Mouse (Mus musculus) forebrain, embryonic 10.5 days (tissue): ENCODE measurements around the gene Gabarap. TPM values are rescaled to one million over a fixed set of nuclear protein-coding genes. Genes with fewer than 3 reads are reported as not detected.

ENCODE experiments used
- DNase-seq: peaks from one replicate; pipeline ENCODE4 v3.0.0-alpha.2; 2017; ENCODE audit warnings: low spot score; ENCODE audit errors: extremely low spot score
- H3K27ac ChIP-seq: fragments of 300-500 bp; sonication (generic); 2 replicates; pipeline ENCODE4 v1.5.1; 2016; ENCODE audit warnings: mild to moderate bottlenecking
- H3K27me3 ChIP-seq: fragments of 300-500 bp; sonication (generic); 2 replicates; pipeline ENCODE4 v1.6.1; 2016; ENCODE audit warnings: mild to moderate bottlenecking; ENCODE audit not compliant: poor library complexity, severe bottlenecking
- H3K36me3 ChIP-seq: fragments of 300-500 bp; sonication (generic); replicated peaks from 2 replicates; pipeline ENCODE4 v1.6.1; 2016; ENCODE audit warnings: mild to moderate bottlenecking, moderate library complexity
- H3K4me1 ChIP-seq: fragments of 300-500 bp; sonication (generic); 2 replicates; pipeline ENCODE4 v1.6.1; 2016
- H3K4me3 ChIP-seq: fragments of 300-500 bp; sonication (generic); 2 replicates; pipeline ENCODE4 v1.5.1; 2016; ENCODE audit warnings: mild to moderate bottlenecking, moderate library complexity
- H3K9me3 ChIP-seq: fragments of 300-500 bp; sonication (generic); 2 replicates; pipeline ENCODE4 v1.6.1; 2016; ENCODE audit warnings: mild to moderate bottlenecking, moderate library complexity
- WGBS: fragments of 180-500 bp; shearing (Covaris S2); methylation state at CpG from one replicate; pipeline ENCODE4 v1.1.7; 2016; 5-methylcytosine and 5-hydroxymethylcytosine counted together
- polyA plus RNA-seq: library from polyadenylated mRNA; unstranded; fragments of >200 nt; fragmentation: Nextera tagmentation; extraction: Ambion mirVana; gene quantifications from 2 replicates; pipeline ENCODE4 v1.2.1, GENCODE M21; 2016

Gene Gabarap
- polyA plus RNA-seq, 1 experiment from 2014 or later, result 331 TPM

GRCm38 (mm10) chr11:70021264-70022132 is 30.6 kb downstream of the Gabarap start:
- H3K27ac ChIP-seq, result peak overlapping the region; percentile 96
- peak overlapping the region; percentile 77 for H3K4me3 ChIP-seq
- H3K4me1 ChIP-seq, result peaks cover 100% of the 10 kb centered on the region
- H3K36me3 ChIP-seq, result no peaks in the 10 kb centered on the region
- DNase-seq, result peak; percentile 100
- no peaks in the 10 kb centered on the region for H3K27me3 ChIP-seq
- WGBS, result 2% methylated on average over 40 of the region's 40 CpGs
- no peaks in the 10 kb centered on the region for H3K9me3 ChIP-seq

DNA sequence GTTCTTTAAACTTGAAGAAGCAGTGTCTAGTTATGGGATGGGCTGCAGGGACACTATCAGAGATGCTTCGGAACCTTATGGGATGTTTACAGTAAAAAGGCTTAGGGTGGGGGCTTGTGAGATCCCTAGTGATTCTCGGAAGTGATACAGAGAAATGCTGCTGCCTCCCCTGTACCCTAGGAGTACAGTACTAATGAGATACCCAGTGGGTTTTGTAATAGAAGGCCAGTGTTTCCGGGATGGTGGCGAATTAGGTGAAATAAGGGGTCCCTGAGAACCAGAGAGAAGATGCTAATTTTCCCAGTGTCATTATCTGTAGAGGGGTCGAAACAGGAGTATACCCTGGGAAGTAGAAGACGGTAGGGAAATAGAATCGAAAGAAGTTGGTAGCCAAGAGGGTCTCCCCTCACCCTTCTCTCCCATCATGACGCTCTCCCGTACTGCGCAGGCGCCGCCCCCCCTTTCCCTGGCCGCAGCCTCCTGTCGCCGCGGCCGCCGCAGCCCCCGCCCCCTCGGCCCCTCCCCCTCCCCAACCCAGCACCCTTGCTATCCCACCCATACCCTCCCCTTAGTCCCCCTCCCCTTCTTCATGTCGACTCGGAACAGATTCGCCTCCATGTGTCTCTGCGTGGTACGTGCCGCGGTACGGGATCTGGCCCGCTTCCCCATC is 32.7 kb downstream of the Gabarap start:
- WGBS, result 8% methylated on average over 20 of the region's 29 CpGs

GRCm38 (mm10) chr11:70024151-70024514 is 33.2 kb downstream of the Gabarap start:
- H3K4me1 ChIP-seq, result peaks cover 100% of the 10 kb centered on the region
- H3K9me3 ChIP-seq, result no peaks in the 10 kb centered on the region
- peak overlapping the region; percentile 56 for H3K4me3 ChIP-seq
- H3K36me3 ChIP-seq, result no peaks in the 10 kb centered on the region
- peak overlapping the region; percentile 84 for H3K27ac ChIP-seq
- WGBS, result 18% methylated on average over 6 of the region's 6 CpGs
- no peak for DNase-seq
- no peaks in the 10 kb centered on the region for H3K27me3 ChIP-seq

More for the DNA sequence above, 32.7 kb downstream of the Gabarap start:
- peak; percentile 69 for DNase-seq
- Histone ChIP-seq H3K9me3 (no peaks in the 10 kb centered on the region), H3K4me3 (peak overlapping the region; percentile 56), H3K36me3 (no peaks in the 10 kb centered on the region), H3K27me3 (no peaks in the 10 kb centered on the region), H3K4me1 (peaks cover 100% of the 10 kb centered on the region), H3K27ac (peak overlapping the region; percentile 84)

DNA sequence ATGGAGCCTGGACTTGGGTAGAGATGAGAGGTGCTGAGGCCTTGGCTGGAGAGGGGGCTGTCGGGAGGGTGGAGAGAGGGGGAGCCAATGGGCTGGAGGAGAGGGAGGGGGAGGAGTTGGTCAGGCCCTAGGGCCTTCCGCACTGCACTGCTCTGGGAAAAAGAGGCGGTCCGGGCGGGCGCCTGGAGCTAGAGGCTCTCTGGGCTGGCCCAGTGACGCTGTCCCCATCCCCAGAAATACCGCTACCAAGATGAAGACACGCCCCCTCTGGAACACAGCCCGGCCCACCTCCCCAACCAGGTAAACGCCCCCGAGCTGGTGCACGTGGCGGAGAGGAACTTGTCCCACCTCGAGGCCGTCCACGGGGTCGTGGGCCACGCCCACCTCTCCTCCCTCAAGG is 35.7 kb downstream of the Gabarap start:
- WGBS, result under 1% methylated on average over 19 of the region's 19 CpGs
- Histone ChIP-seq H3K27me3 (no peaks in the 10 kb centered on the region), H3K4me1 (peaks cover 96% of the 10 kb centered on the region), H3K27ac (peak overlapping the region; percentile 85), H3K9me3 (no peaks in the 10 kb centered on the region), H3K4me3 (peak overlapping the region; percentile 48), H3K36me3 (peaks cover 15% of the 10 kb centered on the region)
- DNase-seq, result peak; percentile 78

DNA sequence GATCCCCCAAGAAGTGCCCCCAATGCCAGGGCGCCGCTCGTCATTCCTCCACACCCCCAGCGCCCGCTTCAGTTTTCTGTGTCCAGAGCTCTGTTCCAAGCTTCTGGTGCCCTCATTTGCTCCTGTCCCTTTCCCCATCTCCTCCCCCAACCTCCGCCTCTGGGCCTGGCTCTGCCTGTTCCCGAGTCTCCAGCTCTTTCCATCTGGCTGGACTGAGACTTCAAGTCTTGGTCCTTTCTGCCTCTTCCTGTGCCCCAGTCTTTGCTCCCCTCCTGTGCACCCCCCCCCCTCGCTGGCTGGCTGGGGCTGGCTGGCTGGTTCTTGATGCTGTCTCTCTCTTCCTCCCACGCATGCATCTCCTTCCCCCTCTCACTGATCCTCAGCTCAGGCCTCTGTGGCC is 36.5 kb downstream of the Gabarap start:
- no peaks in the 10 kb centered on the region for H3K9me3 ChIP-seq
- WGBS, result 40% methylated on average over 9 of the region's 9 CpGs
- peaks cover 22% of the 10 kb centered on the region for H3K36me3 ChIP-seq
- peaks cover 89% of the 10 kb centered on the region for H3K4me1 ChIP-seq
- H3K4me3 ChIP-seq, result peak overlapping the region; percentile 48
- DNase-seq, result no peak
- H3K27me3 ChIP-seq, result no peaks in the 10 kb centered on the region
- H3K27ac ChIP-seq, result peak overlapping the region; percentile 85

- WGBS, result 30% methylated on average over 12 of the region's 12 CpGs
- Histone ChIP-seq H3K4me1 (peaks cover 78% of the 10 kb centered on the region), H3K27me3 (no peaks in the 10 kb centered on the region), H3K9me3 (no peaks in the 10 kb centered on the region), H3K27ac (peak overlapping the region; percentile 85), H3K4me3 (peak overlapping the region; percentile 48), H3K36me3 (peaks cover 34% of the 10 kb centered on the region)
- DNase-seq, result no peak
Measured at GRCm38 (mm10) chr11:70028401-70029129, 37.6 kb downstream of the Gabarap start.

DNA sequence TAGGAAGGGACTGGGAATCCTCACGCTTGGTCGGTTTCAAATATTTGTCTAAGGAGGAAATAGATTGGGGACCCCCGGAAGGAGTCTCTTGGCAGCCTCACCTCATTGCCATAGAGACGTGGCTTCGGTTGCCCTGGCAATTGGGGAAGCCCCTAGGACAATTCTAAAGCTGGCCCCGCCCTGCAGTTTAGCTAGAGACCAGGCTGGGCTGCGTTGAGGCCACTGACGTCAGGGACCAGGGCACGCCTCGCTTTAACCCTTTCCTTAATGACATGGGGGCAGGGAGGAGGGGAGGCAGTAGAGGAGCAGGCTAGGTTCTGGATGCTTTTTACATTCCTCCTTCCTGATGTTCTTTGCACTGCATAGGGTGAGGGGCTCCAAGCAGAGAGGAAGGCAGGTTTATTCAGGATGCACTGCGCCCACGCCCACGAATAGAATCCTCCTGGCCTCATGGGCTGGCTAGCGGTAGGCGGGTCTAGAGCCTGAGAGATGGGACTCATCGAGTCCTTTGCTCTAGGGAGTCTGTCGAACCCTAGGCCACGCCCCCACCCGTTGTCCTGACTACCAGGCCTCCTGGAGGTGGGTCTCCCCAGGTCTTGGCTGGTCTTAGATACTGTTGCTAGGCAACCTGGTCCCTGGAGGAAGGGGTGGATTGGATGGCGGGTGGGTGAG is 38.3 kb downstream of the Gabarap start:
- peak overlapping the region; percentile 85 for H3K27ac ChIP-seq
- H3K9me3 ChIP-seq, result no peaks in the 10 kb centered on the region
- DNase-seq, result peak; percentile 98
- peak overlapping the region; percentile 48 for H3K4me3 ChIP-seq
- H3K36me3 ChIP-seq, result peaks cover 41% of the 10 kb centered on the region
- H3K27me3 ChIP-seq, result no peaks in the 10 kb centered on the region
- 0% methylated on average over 20 of the region's 20 CpGs for WGBS
- peaks cover 71% of the 10 kb centered on the region for H3K4me1 ChIP-seq

- 44% methylated on average over 11 of the region's 11 CpGs for WGBS
- DNase-seq, result no peak
- H3K4me3 ChIP-seq, result peak overlapping the region; percentile 48
- H3K4me1 ChIP-seq, result peaks cover 63% of the 10 kb centered on the region
- H3K27me3 ChIP-seq, result no peaks in the 10 kb centered on the region
- peaks cover 48% of the 10 kb centered on the region for H3K36me3 ChIP-seq
- H3K9me3 ChIP-seq, result no peaks in the 10 kb centered on the region
- H3K27ac ChIP-seq, result peak overlapping the region; percentile 85
Measured at GRCm38 (mm10) chr11:70029829-70030550, 39.0 kb downstream of the Gabarap start.

DNA sequence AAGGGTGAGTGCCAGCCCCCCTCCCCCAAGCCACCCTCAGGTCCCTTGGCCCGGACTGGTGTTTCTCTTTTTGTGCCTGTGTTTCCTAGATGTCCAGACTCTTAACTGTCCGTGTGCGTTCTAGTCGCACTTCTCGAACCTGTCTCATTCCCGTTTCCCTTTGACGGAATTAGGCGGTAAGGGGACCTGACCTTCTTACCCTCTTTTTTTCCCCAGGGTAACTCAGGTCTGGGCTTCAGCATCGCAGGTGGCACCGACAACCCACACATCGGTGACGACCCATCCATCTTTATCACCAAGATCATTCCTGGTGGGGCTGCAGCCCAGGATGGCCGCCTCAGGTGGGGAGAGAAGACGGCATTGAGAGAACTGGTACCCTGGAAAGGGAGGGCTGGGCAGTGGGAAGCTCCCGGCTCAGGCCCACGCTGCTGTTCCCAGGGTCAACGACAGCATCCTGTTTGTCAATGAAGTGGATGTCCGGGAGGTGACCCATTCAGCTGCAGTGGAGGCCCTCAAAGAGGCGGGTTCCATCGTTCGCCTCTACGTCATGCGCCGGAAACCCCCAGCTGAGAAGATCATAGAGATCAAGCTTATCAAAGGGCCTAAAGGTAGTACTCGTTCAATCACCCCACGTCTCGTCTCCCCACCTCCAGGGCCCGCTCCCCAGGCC is 39.8 kb downstream of the Gabarap start:
- Histone ChIP-seq H3K27me3 (no peaks in the 10 kb centered on the region), H3K4me3 (peak overlapping the region; percentile 48), H3K9me3 (no peaks in the 10 kb centered on the region), H3K27ac (peak overlapping the region; percentile 85), H3K36me3 (peaks cover 53% of the 10 kb centered on the region), H3K4me1 (peaks cover 56% of the 10 kb centered on the region)
- DNase-seq, result no peak
- 94% methylated on average over 28 of the region's 28 CpGs for whole genome bisulfite sequencing

DNA sequence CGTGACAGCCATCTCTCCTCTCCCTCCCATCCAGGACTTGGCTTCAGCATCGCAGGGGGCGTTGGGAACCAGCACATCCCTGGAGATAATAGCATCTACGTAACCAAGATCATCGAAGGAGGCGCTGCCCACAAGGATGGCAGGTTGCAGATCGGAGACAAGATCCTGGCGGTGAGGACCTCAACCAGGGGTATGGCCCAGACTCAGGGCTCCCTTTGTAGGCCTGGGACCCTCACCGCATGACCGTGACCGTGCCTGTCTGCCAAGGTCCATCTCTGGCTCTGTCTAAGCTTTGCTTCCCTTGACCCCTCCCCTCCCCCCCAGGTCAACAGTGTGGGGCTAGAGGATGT is 40.4 kb downstream of the Gabarap start:
- peaks cover 50% of the 10 kb centered on the region for H3K4me1 ChIP-seq
- no peaks in the 10 kb centered on the region for H3K27me3 ChIP-seq
- DNase-seq, result no peak
- H3K4me3 ChIP-seq, result no peak overlapping the region
- H3K9me3 ChIP-seq, result no peaks in the 10 kb centered on the region
- 93% methylated on average over 11 of the region's 11 CpGs for WGBS
- peak overlapping the region; percentile 85; the same call in 1 of the 2 replicates for H3K27ac ChIP-seq
- peaks cover 54% of the 10 kb centered on the region for H3K36me3 ChIP-seq

GRCm38 (mm10) chr11:70038174-70038573 is 47.2 kb downstream of the Gabarap start:
- 84% methylated on average over 7 of the region's 7 CpGs for WGBS
- Histone ChIP-seq H3K27me3 (no peaks in the 10 kb centered on the region), H3K27ac (no peak overlapping the region), H3K4me1 (no peaks in the 10 kb centered on the region), H3K36me3 (peaks cover 90% of the 10 kb centered on the region), H3K9me3 (no peaks in the 10 kb centered on the region), H3K4me3 (no peak overlapping the region)
- no peak for DNase-seq
